Mouse (Mus musculus): Measurements from ENCODE around the gene Sh3glb2.

GRCm38 (mm10) chr2:30375893-30376292, 16.8 kb upstream of the Sh3glb2 start:
- no peak for TF ChIP-seq CTCF (IDR thresholded peaks at IDR 0.05; ENCODE audit: borderline replicate concordance, extremely low read depth, insufficient read depth, insufficient read length)
- no peak for TF ChIP-seq POLR2A (IDR thresholded peaks at IDR 0.05; ENCODE audit: borderline replicate concordance, extremely low read depth, insufficient read depth, insufficient read length, poor library complexity, severe bottlenecking)

Measured in brain, embryonic 14.5 days (tissue).